Mouse (Mus musculus) CH12.LX (cell line): ENCODE data around the gene Itih2.

Source experiments
- JUN ChIP-seq: IDR thresholded peaks from 2 replicates; pipeline ENCODE4 v1.6.1; 2011; ENCODE audit warnings: low read depth, mild to moderate bottlenecking, low read length, improper control_type of control experiment, moderate library complexity; ENCODE audit not compliant: insufficient read depth
- KAT2A ChIP-seq: IDR thresholded peaks from 2 replicates; pipeline ENCODE4 v1.6.1; 2012; ENCODE audit warnings: low read length, improper control_type of control experiment, inconsistent platforms; ENCODE audit not compliant: insufficient replicate concordance
- MEF2A ChIP-seq: IDR thresholded peaks from 2 replicates; pipeline ENCODE4 v1.6.1; 2014; ENCODE audit warnings: low read depth, mild to moderate bottlenecking, inconsistent platforms, low read length, improper control_type of control experiment, borderline replicate concordance
- MXI1 ChIP-seq: IDR thresholded peaks from 2 replicates; pipeline ENCODE4 v1.6.1; 2011; ENCODE audit warnings: mild to moderate bottlenecking, low read depth, low read length, improper control_type of control experiment
- POLR2AphosphoS2 ChIP-seq: IDR thresholded peaks from 2 replicates; pipeline ENCODE4 v1.6.1; 2011; ENCODE audit warnings: low read depth, low read length, improper control_type of control experiment
- SMC3 ChIP-seq: IDR thresholded peaks from 2 replicates; pipeline ENCODE4 v1.6.1; 2011; ENCODE audit warnings: low read depth, low read length, improper control_type of control experiment

- TF ChIP-seq JUN, result no peak
- no peak for TF ChIP-seq SMC3
- no peak for TF ChIP-seq KAT2A
- TF ChIP-seq POLR2AphosphoS2, result no peak
- no peak for TF ChIP-seq MEF2A
- TF ChIP-seq MXI1, result no peak
Measured at GRCm38 (mm10) chr2:10049456-10049855, 81.7 kb downstream of the Itih2 start.
